Mouse (Mus musculus): ENCODE measurements around the gene Iqschfp.

DNA sequence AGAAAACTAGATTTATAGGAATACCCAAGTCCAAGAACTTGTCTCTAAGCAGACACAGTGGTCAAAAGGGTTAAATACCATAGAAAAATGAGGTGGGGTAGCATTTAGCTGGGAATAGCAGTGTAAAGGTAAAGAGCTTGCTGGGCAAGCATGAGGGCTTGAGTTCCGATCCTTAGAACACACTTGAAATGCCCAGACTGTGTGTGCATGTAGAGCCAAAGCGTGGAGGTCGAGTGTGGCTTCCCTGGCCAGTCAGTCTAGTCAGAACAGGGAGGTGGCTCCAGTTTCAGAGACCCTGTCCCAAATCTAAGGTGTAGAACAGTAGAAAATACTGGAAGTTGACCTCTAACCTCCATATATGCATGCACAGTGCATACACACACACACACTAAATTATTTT is 591.5 kb downstream of the Iqschfp start:
- TF ChIP-seq CTCF (IDR thresholded peaks at IDR 0.05; ENCODE audit: control insufficient read depth, insufficient read depth, insufficient replicate concordance, low read depth, low read length), result no peak
- TF ChIP-seq POLR2A (IDR thresholded peaks at IDR 0.05; ENCODE audit: control insufficient read depth, low read depth, low read length), result no peak
